Mouse (Mus musculus): Measurements from ENCODE around the gene Slc24a3.

DNA sequence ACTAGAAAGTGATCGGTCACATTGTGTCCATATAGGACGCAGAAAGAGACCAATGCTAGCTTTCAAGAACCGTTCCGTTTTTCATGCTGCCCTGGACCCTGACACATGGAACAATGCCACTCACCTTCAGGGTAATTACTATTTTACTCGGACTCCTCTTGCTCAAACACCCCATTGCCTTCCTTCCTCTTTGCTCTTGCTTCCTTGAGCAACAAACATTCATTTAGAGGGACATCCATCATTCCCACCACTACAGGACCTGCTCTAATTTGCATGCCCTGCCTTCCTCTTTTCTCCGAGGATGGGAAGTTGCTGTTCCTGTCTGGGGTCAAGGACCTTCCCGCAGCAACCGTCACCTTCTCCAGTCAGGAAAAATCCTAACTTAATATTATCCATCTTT is 517.3 kb downstream of the Slc24a3 start:
- no peak for TF ChIP-seq MAFK (IDR thresholded peaks at IDR 0.05; ENCODE audit: insufficient read depth, low read depth, low read length)
- no peak for TF ChIP-seq ZC3H11A (IDR thresholded peaks at IDR 0.05; ENCODE audit: borderline replicate concordance, low read depth, low read length)
- no peak for TF ChIP-seq CHD2 (IDR thresholded peaks at IDR 0.05; ENCODE audit: low read depth, low read length)
